Mouse (Mus musculus): ENCODE results near the gene Gja10.

DNA sequence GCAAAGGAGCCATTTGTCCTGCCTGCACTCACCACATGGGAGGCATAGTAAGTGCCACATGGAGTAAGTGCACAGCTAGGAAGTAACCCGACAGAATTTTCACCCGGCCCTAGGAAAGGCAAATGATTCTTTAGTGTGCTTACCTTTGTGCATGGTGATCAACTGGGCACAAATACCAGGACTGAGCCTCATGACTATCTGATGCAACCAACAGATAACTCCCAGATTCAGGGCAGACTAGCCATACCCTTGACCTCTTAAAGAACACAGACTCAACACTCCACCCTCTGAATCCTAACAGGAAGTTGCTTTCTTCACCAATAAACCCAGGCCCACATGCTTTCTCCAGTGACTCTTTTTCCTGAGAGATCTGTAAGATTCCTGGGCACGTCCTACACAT lies 31.1 kb downstream of the Gja10 start:
- TF ChIP-seq CTCF (IDR thresholded peaks at IDR 0.05 in 2 of 3, conservative IDR thresholded peaks at IDR 0.05 in 1 of 3; ENCODE audit: control insufficient read depth in 1 of 3, insufficient read depth in 1 of 3, low read depth in 2 of 3, low read length in 3 of 3, poor library complexity in 1 of 3, severe bottlenecking in 1 of 3) (no peak), CHD1 (IDR thresholded peaks at IDR 0.05; ENCODE audit: low read depth, low read length) (no peak), MEF2A (IDR thresholded peaks at IDR 0.05; ENCODE audit: extremely low read depth, insufficient replicate concordance, low read depth, low read length, poor library complexity, severe bottlenecking) (no peak), GATA1 (IDR thresholded peaks at IDR 0.05; ENCODE audit: low read depth, low read length) (no peak), SMC3 (IDR thresholded peaks at IDR 0.05; ENCODE audit: low read depth, low read length) (no peak), POLR2AphosphoS2 (IDR thresholded peaks at IDR 0.05; ENCODE audit: low read length) (no peak)

Measured in MEL (cell line).